Mouse (Mus musculus) CH12.LX (cell line): Measurements from ENCODE around the gene Reln.

ENCODE experiments used
- CHD2 ChIP-seq: IDR thresholded peaks from 2 replicates; pipeline ENCODE4 v1.6.1; 2011; ENCODE audit warnings: low read length, improper control_type of control experiment
- CTCF ChIP-seq, 2 experiments: IDR thresholded peaks in 1 of 2; conservative IDR thresholded peaks in 1 of 2; 2 replicates each; pipeline ENCODE4 v1.5.1; 2011 to 2012; ENCODE audit warnings: low read depth in 2 of 2, low read length in 2 of 2, improper control_type of control experiment in 1 of 2, inconsistent platforms in 1 of 2, mild to moderate bottlenecking in 1 of 2, moderate library complexity in 1 of 2
- E2F4 ChIP-seq: IDR thresholded peaks from 2 replicates; pipeline ENCODE4 v1.6.1; 2011; ENCODE audit warnings: low read depth, low read length, improper control_type of control experiment; ENCODE audit not compliant: insufficient replicate concordance
- EP300 ChIP-seq: IDR thresholded peaks from 2 replicates; pipeline ENCODE4 v1.6.1; 2011; ENCODE audit warnings: low read length, improper control_type of control experiment
- JUN ChIP-seq: IDR thresholded peaks from 2 replicates; pipeline ENCODE4 v1.6.1; 2011; ENCODE audit warnings: low read depth, mild to moderate bottlenecking, low read length, improper control_type of control experiment, moderate library complexity; ENCODE audit not compliant: insufficient read depth
- MAFK ChIP-seq: IDR thresholded peaks from 2 replicates; pipeline ENCODE4 v1.6.1; 2011; ENCODE audit warnings: low read length, improper control_type of control experiment; ENCODE audit not compliant: insufficient replicate concordance
- MAX ChIP-seq: IDR thresholded peaks from 2 replicates; pipeline ENCODE4 v1.6.1; 2011; ENCODE audit warnings: low read length, improper control_type of control experiment
- MEF2A ChIP-seq: IDR thresholded peaks from 2 replicates; pipeline ENCODE4 v1.6.1; 2014; ENCODE audit warnings: low read depth, mild to moderate bottlenecking, inconsistent platforms, low read length, improper control_type of control experiment, borderline replicate concordance
- POLR2A ChIP-seq: IDR thresholded peaks from 2 replicates; pipeline ENCODE4 v1.6.1; 2011; ENCODE audit warnings: low read depth, mild to moderate bottlenecking, improper control_type of control experiment, low read length
- SIN3A ChIP-seq: IDR thresholded peaks from 2 replicates; pipeline ENCODE4 v1.6.1; 2012; ENCODE audit warnings: low read length, improper control_type of control experiment, inconsistent platforms
- TBP ChIP-seq: conservative IDR thresholded peaks from 2 replicates; pipeline ENCODE4 v1.6.1; 2011; ENCODE audit warnings: low read depth, low read length, improper control_type of control experiment
- USF1 ChIP-seq: IDR thresholded peaks from 2 replicates; pipeline ENCODE4 v1.6.1; 2014; ENCODE audit warnings: low read depth, mild to moderate bottlenecking, inconsistent platforms, low read length, improper control_type of control experiment
- ZMIZ1 ChIP-seq: IDR thresholded peaks from 2 replicates; pipeline ENCODE4 v1.6.1; 2012; ENCODE audit warnings: low read depth, mild to moderate bottlenecking, inconsistent platforms, low read length, improper control_type of control experiment
- ZNF384 ChIP-seq: IDR thresholded peaks from 2 replicates; pipeline ENCODE4 v1.6.1; 2012; ENCODE audit warnings: low read depth, low read length, improper control_type of control experiment, inconsistent platforms

DNA sequence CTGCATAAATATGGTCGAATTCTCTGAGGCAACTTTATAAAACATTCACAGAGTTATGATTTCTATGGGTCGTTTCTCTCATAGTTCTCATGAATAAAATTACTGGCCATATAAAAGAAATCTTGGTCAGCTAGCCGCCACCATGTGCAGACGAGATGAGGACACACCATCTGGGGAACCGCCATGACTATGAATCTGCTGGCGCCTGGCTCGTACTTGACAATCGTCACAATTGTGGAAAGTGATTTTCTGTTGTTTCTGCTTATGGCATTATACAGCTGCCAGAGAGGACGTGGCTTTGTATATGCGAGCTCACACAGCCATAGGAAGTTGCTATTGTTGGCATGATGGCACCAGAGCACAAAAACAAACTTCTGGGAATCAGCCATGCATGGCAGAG is 31.5 kb downstream of the Reln start:
- no peak for TF ChIP-seq POLR2A
- no peak for TF ChIP-seq E2F4
- no peak for TF ChIP-seq CHD2
- TF ChIP-seq CTCF (conservative IDR thresholded peaks at IDR 0.05 in 1 of 2, IDR thresholded peaks at IDR 0.05 in 1 of 2; ENCODE audit: low read depth in 2 of 2, low read length in 2 of 2), result no peak
- no peak for TF ChIP-seq SIN3A
- no peak for TF ChIP-seq MAX
- TF ChIP-seq MEF2A, result no peak
- no peak for TF ChIP-seq MAFK
- no peak for TF ChIP-seq EP300
- TF ChIP-seq TBP, result no peak
- no peak for TF ChIP-seq ZMIZ1
- TF ChIP-seq JUN, result no peak
- no peak for TF ChIP-seq USF1
- no peak for TF ChIP-seq ZNF384
